Mouse (Mus musculus): Measurements from ENCODE around the gene Zc3h18. TPM values are rescaled to one million over a fixed set of nuclear protein-coding genes. Genes with fewer than 3 reads are reported as not detected.

The Zc3h18 gene
- polyA plus RNA-seq, 1 experiment from 2014 or later = 17.7 TPM

- Histone ChIP-seq H3K36me3 (ENCODE audit: control insufficient read depth, insufficient read depth, low read length) (peaks cover 21% of the 10 kb centered on the region), H3K27ac (replicated peaks in 1 of 2; ENCODE audit: control insufficient read depth in 1 of 2, insufficient read depth in 1 of 2, low read depth in 2 of 2, low read length in 2 of 2) (no peak overlapping the region), H3K9me3 (ENCODE audit: control insufficient read depth, low read length) (no peaks in the 10 kb centered on the region), H3K9ac (ENCODE audit: low read length) (no peak overlapping the region), H3K27me3 (ENCODE audit: control insufficient read depth, insufficient read depth, low read length) (no peaks in the 10 kb centered on the region), H3K4me2 (ENCODE audit: low read length) (peak overlapping the region; percentile 68), H3K4me3 (ENCODE audit: control insufficient read depth in 1 of 2, insufficient read depth in 1 of 2, low read depth in 1 of 2, low read length in 2 of 2) (no peak overlapping the region), H3K4me1 (ENCODE audit: control insufficient read depth in 2 of 2, insufficient read depth in 2 of 2, low read length in 2 of 2) (peaks cover 25 to 40% of the 10 kb centered on the region in 2 experiments)
- ATAC-seq (ENCODE audit: insufficient number of reproducible peaks, insufficient read depth, low FRiP score, low read depth) = no peak
- 33% methylated on average over 5 of the region's 5 CpGs for WGBS
These were observed 34.0 kb upstream of the Zc3h18 start for GRCm38 (mm10) chr8:122342362-122342761.

GRCm38 (mm10) chr8:122342806-122343209, 33.6 kb upstream of the Zc3h18 start:
- Histone ChIP-seq H3K36me3 (ENCODE audit: control insufficient read depth, insufficient read depth, low read length) (peaks cover 17% of the 10 kb centered on the region), H3K4me1 (ENCODE audit: control insufficient read depth in 2 of 2, insufficient read depth in 2 of 2, low read length in 2 of 2) (peaks cover 29 to 44% of the 10 kb centered on the region in 2 experiments), H3K27ac (replicated peaks in 1 of 2; ENCODE audit: control insufficient read depth in 1 of 2, insufficient read depth in 1 of 2, low read depth in 2 of 2, low read length in 2 of 2) (no peak overlapping the region), H3K4me2 (ENCODE audit: low read length) (peak overlapping the region; percentile 68), H3K9me3 (ENCODE audit: control insufficient read depth, low read length) (no peaks in the 10 kb centered on the region), H3K9ac (ENCODE audit: low read length) (peak overlapping the region; percentile 66; the same call in 1 of the 2 replicates), H3K4me3 (ENCODE audit: control insufficient read depth in 1 of 2, insufficient read depth in 1 of 2, low read depth in 1 of 2, low read length in 2 of 2) (peak overlapping the region in 1 of 2 experiments; percentile 29; a peak in 1 of 4 replicates), H3K27me3 (ENCODE audit: control insufficient read depth, insufficient read depth, low read length) (no peaks in the 10 kb centered on the region)
- ATAC-seq (ENCODE audit: insufficient number of reproducible peaks, insufficient read depth, low FRiP score, low read depth) = peak; percentile 22; the same call in 1 of the 2 replicates
- whole genome bisulfite sequencing = 5% methylated on average over 9 of the region's 9 CpGs

GRCm38 (mm10) chr8:122343341-122343740, 33.1 kb upstream of the Zc3h18 start:
- Histone ChIP-seq H3K9ac (ENCODE audit: low read length) (peak overlapping the region; percentile 66), H3K27ac (replicated peaks in 1 of 2; ENCODE audit: control insufficient read depth in 1 of 2, insufficient read depth in 1 of 2, low read depth in 2 of 2, low read length in 2 of 2) (no peak overlapping the region), H3K36me3 (ENCODE audit: control insufficient read depth, insufficient read depth, low read length) (peaks cover 11% of the 10 kb centered on the region), H3K4me1 (ENCODE audit: control insufficient read depth in 2 of 2, insufficient read depth in 2 of 2, low read length in 2 of 2) (peaks cover 34 to 49% of the 10 kb centered on the region in 2 experiments), H3K27me3 (ENCODE audit: control insufficient read depth, insufficient read depth, low read length) (no peaks in the 10 kb centered on the region), H3K4me3 (ENCODE audit: control insufficient read depth in 1 of 2, insufficient read depth in 1 of 2, low read depth in 1 of 2, low read length in 2 of 2) (peak overlapping the region; percentile 27 to 29), H3K4me2 (ENCODE audit: low read length) (peak overlapping the region; percentile 68), H3K9me3 (ENCODE audit: control insufficient read depth, low read length) (no peaks in the 10 kb centered on the region)
- ATAC-seq (ENCODE audit: insufficient number of reproducible peaks, insufficient read depth, low FRiP score, low read depth) = no peak
- 9% methylated on average over 11 of the region's 11 CpGs for WGBS

GRCm38 (mm10) chr8:122343758-122344157, 32.7 kb upstream of the Zc3h18 start:
- 0% methylated on average over 13 of the region's 14 CpGs for WGBS
- Histone ChIP-seq H3K27ac (replicated peaks in 1 of 2; ENCODE audit: control insufficient read depth in 1 of 2, insufficient read depth in 1 of 2, low read depth in 2 of 2, low read length in 2 of 2) (no peak overlapping the region), H3K4me2 (ENCODE audit: low read length) (peak overlapping the region; percentile 68), H3K9ac (ENCODE audit: low read length) (peak overlapping the region; percentile 66), H3K36me3 (ENCODE audit: control insufficient read depth, insufficient read depth, low read length) (peaks cover 8% of the 10 kb centered on the region), H3K4me3 (ENCODE audit: control insufficient read depth in 1 of 2, insufficient read depth in 1 of 2, low read depth in 1 of 2, low read length in 2 of 2) (peak overlapping the region; percentile 27 to 29), H3K9me3 (ENCODE audit: control insufficient read depth, low read length) (no peaks in the 10 kb centered on the region), H3K4me1 (ENCODE audit: control insufficient read depth in 2 of 2, insufficient read depth in 2 of 2, low read length in 2 of 2) (peaks cover 35 to 50% of the 10 kb centered on the region in 2 experiments), H3K27me3 (ENCODE audit: control insufficient read depth, insufficient read depth, low read length) (no peaks in the 10 kb centered on the region)
- no peak for ATAC-seq (ENCODE audit: insufficient number of reproducible peaks, insufficient read depth, low FRiP score, low read depth)

- H3K9ac ChIP-seq (ENCODE audit: low read length) = no peak overlapping the region
- H3K9me3 ChIP-seq (ENCODE audit: control insufficient read depth, low read length) = no peaks in the 10 kb centered on the region
- no peaks in the 10 kb centered on the region for H3K27me3 ChIP-seq (ENCODE audit: control insufficient read depth, insufficient read depth, low read length)
- no peak; the same call in 1 of the 2 replicates for ATAC-seq (ENCODE audit: insufficient number of reproducible peaks, insufficient read depth, low FRiP score, low read depth)
- peak overlapping the region; percentile 68 for H3K4me2 ChIP-seq (ENCODE audit: low read length)
- peaks cover 6% of the 10 kb centered on the region for H3K36me3 ChIP-seq (ENCODE audit: control insufficient read depth, insufficient read depth, low read length)
- H3K27ac ChIP-seq (replicated peaks in 1 of 2; ENCODE audit: control insufficient read depth in 1 of 2, insufficient read depth in 1 of 2, low read depth in 2 of 2, low read length in 2 of 2) = no peak overlapping the region
- H3K4me1 ChIP-seq (ENCODE audit: control insufficient read depth in 2 of 2, insufficient read depth in 2 of 2, low read length in 2 of 2) = peaks cover 38 to 55% of the 10 kb centered on the region in 2 experiments
- H3K4me3 ChIP-seq (ENCODE audit: control insufficient read depth in 1 of 2, insufficient read depth in 1 of 2, low read depth in 1 of 2, low read length in 2 of 2) = peak overlapping the region in 1 of 2 experiments; percentile 29; a peak in 1 of 4 replicates
- 13% methylated on average over 2 of the region's 5 CpGs for WGBS
These were observed 32.2 kb upstream of the Zc3h18 start for GRCm38 (mm10) chr8:122344219-122344618.

- Histone ChIP-seq H3K27me3 (ENCODE audit: control insufficient read depth, insufficient read depth, low read length) (no peaks in the 10 kb centered on the region), H3K4me1 (ENCODE audit: control insufficient read depth in 2 of 2, insufficient read depth in 2 of 2, low read length in 2 of 2) (peaks cover 47 to 67% of the 10 kb centered on the region in 2 experiments), H3K27ac (replicated peaks in 1 of 2; ENCODE audit: control insufficient read depth in 1 of 2, insufficient read depth in 1 of 2, low read depth in 2 of 2, low read length in 2 of 2) (peak overlapping the region in 1 of 2 experiments; percentile 26; a peak in 1 of 4 replicates), H3K9me3 (ENCODE audit: control insufficient read depth, low read length) (no peaks in the 10 kb centered on the region), H3K4me3 (ENCODE audit: control insufficient read depth in 1 of 2, insufficient read depth in 1 of 2, low read depth in 1 of 2, low read length in 2 of 2) (no peak overlapping the region), H3K4me2 (ENCODE audit: low read length) (no peak overlapping the region), H3K36me3 (ENCODE audit: control insufficient read depth, insufficient read depth, low read length) (no peaks in the 10 kb centered on the region), H3K9ac (ENCODE audit: low read length) (peak overlapping the region; percentile 38; the same call in 1 of the 2 replicates)
- ATAC-seq (ENCODE audit: insufficient number of reproducible peaks, insufficient read depth, low FRiP score, low read depth) = no peak
- WGBS = 55% methylated on average over 12 of the region's 12 CpGs
These were observed 31.0 kb upstream of the Zc3h18 start for GRCm38 (mm10) chr8:122345181-122346095.

- Histone ChIP-seq H3K36me3 (ENCODE audit: control insufficient read depth, insufficient read depth, low read length) (no peaks in the 10 kb centered on the region), H3K9ac (ENCODE audit: low read length) (0 out of 2 replicates have a peak overlapping the region, but pooled peaks have one; percentile 6), H3K27me3 (ENCODE audit: control insufficient read depth, insufficient read depth, low read length) (no peaks in the 10 kb centered on the region), H3K4me1 (ENCODE audit: control insufficient read depth in 2 of 2, insufficient read depth in 2 of 2, low read length in 2 of 2) (peaks cover 46 to 56% of the 10 kb centered on the region in 2 experiments), H3K4me3 (ENCODE audit: control insufficient read depth in 1 of 2, insufficient read depth in 1 of 2, low read depth in 1 of 2, low read length in 2 of 2) (no peak overlapping the region), H3K27ac (replicated peaks in 1 of 2; ENCODE audit: control insufficient read depth in 1 of 2, insufficient read depth in 1 of 2, low read depth in 2 of 2, low read length in 2 of 2) (no peak overlapping the region; a peak in 1 of 4 replicates), H3K9me3 (ENCODE audit: control insufficient read depth, low read length) (no peaks in the 10 kb centered on the region), H3K4me2 (ENCODE audit: low read length) (no peak overlapping the region)
- 42% methylated on average over 5 of the region's 5 CpGs for WGBS
- 0 out of 2 replicates have a peak, but pooled peaks have one; percentile 18 for ATAC-seq (ENCODE audit: insufficient number of reproducible peaks, insufficient read depth, low FRiP score, low read depth)
These were observed 28.4 kb upstream of the Zc3h18 start for GRCm38 (mm10) chr8:122347811-122348552.

Data from heart, embryonic 14.5 days (tissue).